Mouse (Mus musculus): ENCODE data around the gene Metrn. TPM values are rescaled to one million over a fixed set of nuclear protein-coding genes. Genes with fewer than 3 reads are reported as not detected.

Gene Metrn
- polyA plus RNA-seq, 1 experiment: 44.4 TPM

DNA sequence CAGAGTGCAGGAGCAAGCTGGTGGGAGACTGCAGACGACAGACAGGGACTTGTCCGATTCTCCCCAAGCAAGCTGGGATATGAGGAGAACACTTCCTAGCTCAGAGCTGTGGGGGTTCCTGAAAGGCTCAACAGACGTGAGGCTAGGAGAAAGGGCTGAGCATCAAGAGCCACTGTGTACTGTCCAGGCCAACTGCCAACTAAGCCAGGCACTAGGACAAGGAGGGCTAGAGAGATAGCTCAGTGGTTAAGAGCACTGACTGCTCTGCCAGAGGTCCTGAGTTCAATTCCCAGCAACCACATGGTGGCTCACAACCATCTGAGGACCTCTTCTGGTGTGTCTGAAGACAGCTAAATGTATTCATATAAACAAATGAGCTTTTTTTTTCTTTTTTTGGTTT is 45.6 kb upstream of the Metrn start:
- Histone ChIP-seq H3K4me2 (ENCODE audit: low read depth) (no peak overlapping the region), H3K27me3 (ENCODE audit: control insufficient read depth, insufficient read depth, insufficient read length) (no peaks in the 10 kb centered on the region), H3ac (ENCODE audit: control insufficient read depth, insufficient read length) (no peak overlapping the region), H3K4me3 (no peak overlapping the region), H3K36me3 (ENCODE audit: control insufficient read depth, insufficient read depth) (peaks cover 13% of the 10 kb centered on the region), H3K79me2 (ENCODE audit: control insufficient read depth, insufficient read depth) (peaks cover 12% of the 10 kb centered on the region)
- TF ChIP-seq POLR2A (IDR thresholded peaks at IDR 0.05; ENCODE audit: insufficient read length, low read depth) (no peak), SRF (IDR thresholded peaks at IDR 0.05; ENCODE audit: control insufficient read depth, insufficient read length, low read depth) (no peak), E2F4 (IDR thresholded peaks at IDR 0.05; ENCODE audit: insufficient read depth) (no peak), MAX (IDR thresholded peaks at IDR 0.05; ENCODE audit: low read depth) (no peak), USF1 (IDR thresholded peaks at IDR 0.05; ENCODE audit: low read depth) (no peak), MYOD1 (IDR thresholded peaks at IDR 0.05; ENCODE audit: control insufficient read depth in 1 of 3, insufficient read length in 2 of 3, low read depth in 2 of 3) (no peak), REST (IDR thresholded peaks at IDR 0.05; ENCODE audit: insufficient read depth, insufficient read length) (no peak), CEBPB (IDR thresholded peaks at IDR 0.05; ENCODE audit: insufficient read depth, poor library complexity, severe bottlenecking) (no peak), TCF3 (IDR thresholded peaks at IDR 0.05; ENCODE audit: insufficient read length, low read depth) (no peak), TCF12 (IDR thresholded peaks at IDR 0.05; ENCODE audit: insufficient read depth, poor library complexity, severe bottlenecking) (no peak)

DNA sequence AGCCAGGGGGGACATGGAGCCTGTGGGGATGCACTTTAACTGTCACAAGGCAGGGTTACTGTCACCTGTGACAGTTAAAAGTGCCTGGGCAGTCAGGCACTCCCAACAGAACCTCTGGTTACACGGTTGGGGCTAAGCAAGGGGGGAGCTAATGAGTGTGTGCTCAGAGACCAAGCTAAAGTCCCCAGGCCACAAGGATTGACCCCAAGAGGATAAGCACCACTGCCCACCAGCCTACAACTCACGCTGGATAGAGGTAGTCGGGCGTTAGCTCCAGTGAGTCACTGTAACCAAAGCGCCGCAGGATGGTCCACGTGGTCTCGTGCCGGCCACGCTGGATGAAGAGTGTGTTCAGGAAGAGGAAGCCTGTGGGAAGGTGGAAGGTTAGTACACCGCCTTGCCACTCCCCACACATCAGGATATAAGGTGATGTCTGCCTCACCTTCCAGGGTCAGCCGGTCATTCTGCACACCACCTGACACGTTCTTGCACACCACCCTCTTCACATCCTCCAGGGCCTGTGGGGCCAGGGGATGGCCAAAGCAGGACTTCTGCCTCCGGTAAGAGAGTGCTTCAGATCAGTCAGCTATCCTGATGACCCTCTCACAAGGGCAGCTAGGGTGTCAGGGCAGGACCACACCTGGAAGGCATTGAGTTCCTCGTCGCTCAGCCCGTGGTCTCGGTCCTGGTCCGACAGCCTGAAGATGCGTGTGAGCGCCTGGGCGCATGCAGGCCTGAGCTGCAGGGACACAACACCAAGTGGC is 44.4 kb upstream of the Metrn start, which contains the start of gene Gm20683:
Gene Gm20683, minus strand, starts transcription at position 647 of the 764 bp plus-strand sequence.
- TF ChIP-seq POLR2AphosphoS2 (IDR thresholded peaks at IDR 0.05; ENCODE audit: insufficient read length, low read depth): no peak
- peak; percentile 21 for TF ChIP-seq SRF (IDR thresholded peaks at IDR 0.05; ENCODE audit: control insufficient read depth, insufficient read length, low read depth)
- Histone ChIP-seq H3K4me3 (no peak within 1 kb of the TSS), H3K36me3 (ENCODE audit: control insufficient read depth, insufficient read depth) (peaks cover 13% of the 10 kb centered on the region), H3K79me2 (ENCODE audit: control insufficient read depth, insufficient read depth) (peaks cover 12% of the 10 kb centered on the region), H3K27me3 (ENCODE audit: control insufficient read depth, insufficient read depth, insufficient read length) (no peaks in the 10 kb centered on the region), H3K4me2 (ENCODE audit: low read depth) (no peak within 1 kb of the TSS), H3ac (ENCODE audit: control insufficient read depth, insufficient read length) (no peak within 1 kb of the TSS)

DNA sequence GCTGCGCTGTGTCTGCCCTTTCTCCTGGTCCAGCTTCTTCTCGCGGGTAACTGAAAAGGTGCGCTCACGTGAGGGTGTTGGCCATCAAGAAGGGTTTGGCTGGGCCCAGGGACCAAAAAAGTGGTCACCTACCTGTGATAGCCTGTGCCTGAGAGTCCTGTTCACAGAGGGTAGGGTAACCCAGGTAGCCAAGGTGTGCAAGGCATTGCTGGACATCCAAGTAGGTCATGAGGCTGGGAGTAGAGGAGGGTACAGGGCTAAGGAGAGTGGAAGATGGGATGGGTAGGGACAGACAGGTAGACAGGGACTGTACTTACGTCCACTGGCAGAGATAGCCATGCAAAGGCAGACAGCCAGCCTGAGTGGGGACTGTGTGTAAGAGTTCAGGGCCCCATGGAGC is 43.6 kb upstream of the Metrn start:
- Histone ChIP-seq H3K4me2 (ENCODE audit: low read depth) (no peak overlapping the region), H3K36me3 (ENCODE audit: control insufficient read depth, insufficient read depth) (peaks cover 13% of the 10 kb centered on the region)

DNA sequence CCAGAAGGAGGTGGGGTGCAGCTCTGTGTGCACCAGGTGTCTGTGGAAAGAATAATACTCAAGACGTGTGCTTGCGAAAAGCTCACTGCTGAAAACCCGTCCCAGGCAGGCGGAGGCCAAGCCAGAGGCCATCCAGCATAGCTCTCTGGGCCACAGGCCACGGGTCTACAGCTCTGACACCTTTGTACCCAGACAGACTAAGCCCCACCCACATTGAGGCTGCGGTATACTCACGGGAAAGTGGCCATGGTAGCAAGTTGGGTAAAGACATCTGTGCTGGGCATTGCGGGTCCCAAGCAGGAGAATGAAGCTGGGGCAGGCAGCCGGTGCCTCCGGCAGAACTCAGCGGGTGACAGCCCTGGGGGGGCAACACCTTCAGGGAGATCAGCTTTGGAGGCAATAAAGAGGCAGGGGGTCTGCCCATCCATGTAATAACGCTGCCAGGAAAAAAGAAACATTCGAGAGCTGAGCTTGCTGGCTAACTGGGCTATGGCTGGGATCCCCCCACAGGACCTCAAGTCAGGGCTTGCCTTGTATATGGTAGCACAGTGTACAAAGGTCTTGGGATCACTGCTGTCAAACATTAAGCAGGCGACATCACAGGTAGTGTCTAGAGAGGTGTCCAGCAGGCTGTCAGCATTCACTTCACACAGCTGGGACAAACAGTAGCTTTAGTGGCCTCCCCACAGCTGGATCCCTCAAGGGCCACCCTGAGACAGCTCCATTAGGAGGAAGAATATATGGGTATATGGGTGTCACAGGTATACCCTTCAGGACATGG is 42.7 kb upstream of the Metrn start:
- H3K27me3 ChIP-seq (ENCODE audit: control insufficient read depth, insufficient read depth, insufficient read length): no peaks in the 10 kb centered on the region
- H3K4me3 ChIP-seq: no peak overlapping the region
- peaks cover 13% of the 10 kb centered on the region for H3K36me3 ChIP-seq (ENCODE audit: control insufficient read depth, insufficient read depth)
- peaks cover 14% of the 10 kb centered on the region for H3K79me2 ChIP-seq (ENCODE audit: control insufficient read depth, insufficient read depth)
- H3K4me2 ChIP-seq (ENCODE audit: low read depth): no peak overlapping the region
- TF ChIP-seq SRF (IDR thresholded peaks at IDR 0.05; ENCODE audit: control insufficient read depth, insufficient read length, low read depth): no peak
- no peak for TF ChIP-seq USF1 (IDR thresholded peaks at IDR 0.05; ENCODE audit: low read depth)
- TF ChIP-seq TCF3 (IDR thresholded peaks at IDR 0.05; ENCODE audit: insufficient read length, low read depth): no peak
- no peak for TF ChIP-seq MAX (IDR thresholded peaks at IDR 0.05; ENCODE audit: low read depth)
- TF ChIP-seq TCF12 (IDR thresholded peaks at IDR 0.05; ENCODE audit: insufficient read depth, poor library complexity, severe bottlenecking): no peak
- no peak for TF ChIP-seq REST (IDR thresholded peaks at IDR 0.05; ENCODE audit: insufficient read depth, insufficient read length)
- no peak for TF ChIP-seq POLR2A (IDR thresholded peaks at IDR 0.05; ENCODE audit: insufficient read length, low read depth)
- no peak for TF ChIP-seq POLR2AphosphoS2 (IDR thresholded peaks at IDR 0.05; ENCODE audit: insufficient read length, low read depth)
- no peak for TF ChIP-seq E2F4 (IDR thresholded peaks at IDR 0.05; ENCODE audit: insufficient read depth)
- TF ChIP-seq MYOG (IDR thresholded peaks at IDR 0.05; ENCODE audit: control insufficient read depth in 1 of 3, insufficient read depth in 1 of 3, insufficient read length in 2 of 3, low read depth in 2 of 3): no peak
- TF ChIP-seq CEBPB (IDR thresholded peaks at IDR 0.05; ENCODE audit: insufficient read depth, poor library complexity, severe bottlenecking): no peak
- no peak for TF ChIP-seq MYOD1 (IDR thresholded peaks at IDR 0.05; ENCODE audit: control insufficient read depth in 1 of 3, insufficient read length in 2 of 3, low read depth in 2 of 3)
- no peak overlapping the region for H3ac ChIP-seq (ENCODE audit: control insufficient read depth, insufficient read length)

More for the DNA sequence above, 43.6 kb upstream of the Metrn start:
- Histone ChIP-seq H3ac (ENCODE audit: control insufficient read depth, insufficient read length) (no peak overlapping the region), H3K79me2 (ENCODE audit: control insufficient read depth, insufficient read depth) (peaks cover 12% of the 10 kb centered on the region), H3K4me3 (no peak overlapping the region), H3K27me3 (ENCODE audit: control insufficient read depth, insufficient read depth, insufficient read length) (no peaks in the 10 kb centered on the region)
- no peak for TF ChIP-seq E2F4 (IDR thresholded peaks at IDR 0.05; ENCODE audit: insufficient read depth)
- no peak for TF ChIP-seq POLR2A (IDR thresholded peaks at IDR 0.05; ENCODE audit: insufficient read length, low read depth)
- TF ChIP-seq SRF (IDR thresholded peaks at IDR 0.05; ENCODE audit: control insufficient read depth, insufficient read length, low read depth): no peak
- no peak for TF ChIP-seq TCF3 (IDR thresholded peaks at IDR 0.05; ENCODE audit: insufficient read length, low read depth)
- TF ChIP-seq REST (IDR thresholded peaks at IDR 0.05; ENCODE audit: insufficient read depth, insufficient read length): no peak
- no peak for TF ChIP-seq TCF12 (IDR thresholded peaks at IDR 0.05; ENCODE audit: insufficient read depth, poor library complexity, severe bottlenecking)
- TF ChIP-seq MAX (IDR thresholded peaks at IDR 0.05; ENCODE audit: low read depth): no peak
- TF ChIP-seq POLR2AphosphoS2 (IDR thresholded peaks at IDR 0.05; ENCODE audit: insufficient read length, low read depth): no peak
- no peak for TF ChIP-seq USF1 (IDR thresholded peaks at IDR 0.05; ENCODE audit: low read depth)
- TF ChIP-seq MYOD1 (IDR thresholded peaks at IDR 0.05; ENCODE audit: control insufficient read depth in 1 of 3, insufficient read length in 2 of 3, low read depth in 2 of 3): no peak
- no peak for TF ChIP-seq MYOG (IDR thresholded peaks at IDR 0.05; ENCODE audit: control insufficient read depth in 1 of 3, insufficient read depth in 1 of 3, insufficient read length in 2 of 3, low read depth in 2 of 3)
- no peak for TF ChIP-seq CEBPB (IDR thresholded peaks at IDR 0.05; ENCODE audit: insufficient read depth, poor library complexity, severe bottlenecking)
